Mouse (Mus musculus): ENCODE results near the gene Gm37240.

GRCm38 (mm10) chr3:85715764-85716297 is 171.5 kb downstream of the Gm37240 start:
- TF ChIP-seq CTCF (IDR thresholded peaks at IDR 0.05; ENCODE audit: low read depth, low read length) (no peak), GATA1 (IDR thresholded peaks at IDR 0.05; ENCODE audit: borderline replicate concordance, low read length) (no peak), TAL1 (conservative IDR thresholded peaks at IDR 0.05; ENCODE audit: low read depth, low read length) (no peak)
